Mouse (Mus musculus): ENCODE results near the gene Fabp6. TPM values are rescaled to one million over a fixed set of nuclear protein-coding genes. Genes with fewer than 3 reads are reported as not detected.

Fabp6 gene
- polyA plus RNA-seq, 1 experiment from 2014 or later = not detected

Other genes with a start within 250 kb of the Fabp6 start
- 91.5 and 98.6 TPM in 2 replicates for gene Pttg1, start 175.3 kb downstream of the Fabp6 start, polyA plus RNA-seq (2015; fragmentation: Nextera tagmentation; extraction: Ambion mirVana)
- 52.2 and 58.0 TPM in 2 replicates for gene Slu7, start 167.8 kb downstream of the Fabp6 start, polyA plus RNA-seq (2015; fragmentation: Nextera tagmentation; extraction: Ambion mirVana)
- 3.4 and 4.1 TPM in 2 replicates for gene C1qtnf2, start 127.3 kb downstream of the Fabp6 start, polyA plus RNA-seq (2015; fragmentation: Nextera tagmentation; extraction: Ambion mirVana)
- gene Ccnjl, start 72.8 kb downstream of the Fabp6 start, polyA plus RNA-seq (2015; fragmentation: Nextera tagmentation; extraction: Ambion mirVana) = 19.6 and 20.0 TPM in 2 replicates
- gene 4933415A04Rik, start 14.5 kb downstream of the Fabp6 start, polyA plus RNA-seq (2015; fragmentation: Nextera tagmentation; extraction: Ambion mirVana) = 5.1 and 6.1 TPM in 2 replicates
- gene Pwwp2a, start 80.5 kb upstream of the Fabp6 start, polyA plus RNA-seq (2015; fragmentation: Nextera tagmentation; extraction: Ambion mirVana) = 11.6 and 13.3 TPM in 2 replicates
- 57.9 and 64.6 TPM in 2 replicates for gene Ttc1, start 146.5 kb upstream of the Fabp6 start, polyA plus RNA-seq (2015; fragmentation: Nextera tagmentation; extraction: Ambion mirVana)

Measured in lung, embryonic 16.5 days (tissue).